Mouse (Mus musculus) MEL (cell line): ENCODE measurements at regions not wholly inside any gene's neighbourhood (a gene's known extent, or its start where the extent isn't known, plus 50 kb on each side); places are given as distances from the start of the nearest gene placed in this dataset.

Experiments
- DNase-seq: peaks from one replicate; pipeline ENCODE4 v3.0.0; 2011; ENCODE audit warnings: low read depth, low spot score
- H3K27ac ChIP-seq: 2 replicates; pipeline ENCODE4 v1.5.1; 2012; ENCODE audit warnings: low read depth, mild to moderate bottlenecking, control low read depth, low read length, moderate library complexity; ENCODE audit not compliant: control insufficient read depth
- H3K27me3 ChIP-seq, 2 experiments: fragments of 150-350 bp in 1 of 2; sonication (generic) in 1 of 2; 2 replicates each; pipeline ENCODE4 v1.6.1; 2012; ENCODE audit warnings: low read length in 2 of 2, mild to moderate bottlenecking in 2 of 2, improper control_type of control experiment in 1 of 2, moderate library complexity in 1 of 2; ENCODE audit not compliant: insufficient read depth in 2 of 2, control insufficient read depth in 1 of 2
- H3K36me3 ChIP-seq, 2 experiments: 2 replicates each; pipeline ENCODE4 v1.6.1; 2012 to 2014; ENCODE audit warnings: low read length in 2 of 2, improper control_type of control experiment in 1 of 2, inconsistent platforms in 1 of 2, mild to moderate bottlenecking in 1 of 2; ENCODE audit not compliant: insufficient read depth in 2 of 2, control insufficient read depth in 1 of 2
- H3K4me1 ChIP-seq, 2 experiments: fragments of 150-350 bp in 1 of 2; sonication (generic) in 1 of 2; 2 replicates each; pipeline ENCODE4 v1.6.1; 2012; ENCODE audit warnings: low read length in 2 of 2, improper control_type of control experiment in 1 of 2, mild to moderate bottlenecking in 1 of 2; ENCODE audit not compliant: insufficient read depth in 2 of 2, control insufficient read depth in 1 of 2
- H3K4me3 ChIP-seq, 2 experiments: fragments of 150-350 bp in 1 of 2; sonication (generic) in 1 of 2; 2 replicates each; pipeline ENCODE4 v1.5.1; 2012; ENCODE audit warnings: low read depth in 2 of 2, low read length in 2 of 2, mild to moderate bottlenecking in 2 of 2, moderate library complexity in 2 of 2, control low read depth in 1 of 2, improper control_type of control experiment in 1 of 2; ENCODE audit not compliant: control insufficient read depth in 1 of 2, insufficient read depth in 1 of 2
- H3K79me2 ChIP-seq: 2 replicates; pipeline ENCODE4 v1.6.1; 2012; ENCODE audit warnings: mild to moderate bottlenecking, low read length, moderate library complexity; ENCODE audit not compliant: control insufficient read depth, poor library complexity, insufficient read depth
- H3K9ac ChIP-seq: 2 replicates; pipeline ENCODE4 v1.6.1; 2012; ENCODE audit warnings: low read depth, mild to moderate bottlenecking, control low read depth, low read length, moderate library complexity; ENCODE audit not compliant: control insufficient read depth, poor library complexity, severe bottlenecking
- H3K9me3 ChIP-seq: fragments of 150-350 bp; sonication (generic); replicated peaks from 2 replicates; pipeline ENCODE4 v1.6.1; 2012; ENCODE audit warnings: mild to moderate bottlenecking, low read length, improper control_type of control experiment, moderate library complexity; ENCODE audit not compliant: insufficient read depth
- CHD1 ChIP-seq: IDR thresholded peaks from 2 replicates; pipeline ENCODE4 v1.6.1; 2012; ENCODE audit warnings: low read depth, mild to moderate bottlenecking, inconsistent platforms, low read length, improper control_type of control experiment
- CHD2 ChIP-seq: IDR thresholded peaks from 2 replicates; pipeline ENCODE4 v1.6.1; 2011; ENCODE audit warnings: low read length, improper control_type of control experiment
- CTCF ChIP-seq, 3 experiments: IDR thresholded peaks in 2 of 3; conservative IDR thresholded peaks in 1 of 3; 2 replicates each; pipeline ENCODE4 v1.5.1; 2011 to 2012; ENCODE audit warnings: low read length in 3 of 3, low read depth in 2 of 3, mild to moderate bottlenecking in 2 of 3, improper control_type of control experiment in 1 of 3, inconsistent platforms in 1 of 3, mixed read lengths in 1 of 3, moderate library complexity in 1 of 3; ENCODE audit not compliant: control insufficient read depth in 1 of 3, insufficient read depth in 1 of 3, poor library complexity in 1 of 3, severe bottlenecking in 1 of 3
- ELF1 ChIP-seq: IDR thresholded peaks from 2 replicates; pipeline ENCODE4 v1.6.1; 2014; ENCODE audit warnings: low read depth, mild to moderate bottlenecking, inconsistent platforms, low read length, improper control_type of control experiment, moderate library complexity
- ETS1 ChIP-seq: IDR thresholded peaks from 2 replicates; pipeline ENCODE4 v1.6.1; 2012; ENCODE audit warnings: low read depth, mild to moderate bottlenecking, inconsistent platforms, low read length, improper control_type of control experiment, moderate library complexity
- GABPA ChIP-seq: IDR thresholded peaks from 2 replicates; pipeline ENCODE4 v1.6.1; 2012; ENCODE audit warnings: low read depth, mild to moderate bottlenecking, inconsistent platforms, low read length, improper control_type of control experiment, moderate library complexity
- HCFC1 ChIP-seq: IDR thresholded peaks from 2 replicates; pipeline ENCODE4 v1.6.1; 2012; ENCODE audit warnings: low read depth, mild to moderate bottlenecking, inconsistent platforms, low read length, improper control_type of control experiment, moderate library complexity
- JUND ChIP-seq: IDR thresholded peaks from 2 replicates; pipeline ENCODE4 v1.6.1; 2011; ENCODE audit warnings: low read depth, mild to moderate bottlenecking, improper control_type of control experiment, low read length
- KAT2A ChIP-seq: conservative IDR thresholded peaks from 2 replicates; pipeline ENCODE4 v1.6.1; 2012; ENCODE audit warnings: low read depth, low read length, improper control_type of control experiment, inconsistent platforms
- MAFK ChIP-seq: IDR thresholded peaks from 2 replicates; pipeline ENCODE4 v1.6.1; 2011; ENCODE audit warnings: low read depth, mild to moderate bottlenecking, low read length, improper control_type of control experiment, borderline replicate concordance
- MAX ChIP-seq: IDR thresholded peaks from 2 replicates; pipeline ENCODE4 v1.6.1; 2011; ENCODE audit warnings: low read length, improper control_type of control experiment
- POLR2AphosphoS2 ChIP-seq: IDR thresholded peaks from 2 replicates; pipeline ENCODE4 v1.6.1; 2011; ENCODE audit warnings: low read length, improper control_type of control experiment
- RAD21 ChIP-seq: IDR thresholded peaks from 2 replicates; pipeline ENCODE4 v1.6.1; 2011; ENCODE audit warnings: mild to moderate bottlenecking, low read depth, low read length, improper control_type of control experiment
- RCOR1 ChIP-seq: IDR thresholded peaks from 2 replicates; pipeline ENCODE4 v1.6.1; 2012; ENCODE audit warnings: low read depth, mild to moderate bottlenecking, inconsistent platforms, low read length, improper control_type of control experiment
- SIN3A ChIP-seq: IDR thresholded peaks from 2 replicates; pipeline ENCODE4 v1.6.1; 2012; ENCODE audit warnings: low read length, improper control_type of control experiment, inconsistent platforms
- SMC3 ChIP-seq: IDR thresholded peaks from 2 replicates; pipeline ENCODE4 v1.6.1; 2011; ENCODE audit warnings: low read depth, low read length, improper control_type of control experiment
- TAL1 ChIP-seq: IDR thresholded peaks from 2 replicates; pipeline ENCODE4 v1.6.1; 2012; ENCODE audit warnings: mild to moderate bottlenecking, inconsistent platforms, low read length, moderate library complexity, mixed read lengths
- UBTF ChIP-seq: IDR thresholded peaks from 2 replicates; pipeline ENCODE4 v1.6.1; 2012; ENCODE audit warnings: low read depth, mild to moderate bottlenecking, inconsistent platforms, low read length, improper control_type of control experiment, moderate library complexity, borderline replicate concordance; ENCODE audit not compliant: insufficient read depth
- USF2 ChIP-seq, 2 experiments: IDR thresholded peaks; 2 replicates each; pipeline ENCODE4 v1.6.1; 2011 to 2012; ENCODE audit warnings: improper control_type of control experiment in 2 of 2, low read length in 2 of 2, borderline replicate concordance in 1 of 2, inconsistent platforms in 1 of 2, low read depth in 1 of 2, mild to moderate bottlenecking in 1 of 2; ENCODE audit not compliant: insufficient read depth in 1 of 2
- ZC3H11A ChIP-seq: IDR thresholded peaks from 2 replicates; pipeline ENCODE4 v1.6.1; 2012; ENCODE audit warnings: low read depth, mild to moderate bottlenecking, inconsistent platforms, low read length, improper control_type of control experiment
- ZNF384 ChIP-seq: IDR thresholded peaks from 2 replicates; pipeline ENCODE4 v1.6.1; 2012; ENCODE audit warnings: low read depth, mild to moderate bottlenecking, inconsistent platforms, low read length, improper control_type of control experiment

GRCm38 (mm10) chr5:74794726-74795125, 92.0 kb upstream of the Lnx1 start:
- no peak overlapping the region for H3K27ac ChIP-seq
- peaks cover 0 to 8% of the 10 kb centered on the region in 2 experiments for H3K27me3 ChIP-seq
- H3K79me2 ChIP-seq: no peaks in the 10 kb centered on the region
- no peaks in the 10 kb centered on the region for H3K9me3 ChIP-seq
- H3K9ac ChIP-seq: no peak overlapping the region
- H3K4me3 ChIP-seq: no peak overlapping the region
- TF ChIP-seq POLR2AphosphoS2: no peak
- no peak for TF ChIP-seq MAFK
- no peak for TF ChIP-seq SMC3
- no peak for TF ChIP-seq ETS1
- no peak for TF ChIP-seq GABPA
- TF ChIP-seq RCOR1: no peak
- TF ChIP-seq UBTF: no peak
- no peak for TF ChIP-seq RAD21
- TF ChIP-seq ELF1: no peak
- no peak for TF ChIP-seq TAL1
- no peak for TF ChIP-seq MAX
- no peak for TF ChIP-seq SIN3A
- no peaks in the 10 kb centered on the region for H3K4me1 ChIP-seq
- no peaks in the 10 kb centered on the region for H3K36me3 ChIP-seq
- no peak for DNase-seq

GRCm38 (mm10) chr5:74793431-74793830, 90.7 kb upstream of the Lnx1 start:
- H3K9me3 ChIP-seq: no peaks in the 10 kb centered on the region
- peaks cover 0 to 6% of the 10 kb centered on the region in 2 experiments; a peak in 3 of 4 replicates for H3K27me3 ChIP-seq
- H3K27ac ChIP-seq: no peak overlapping the region
- peak; percentile 3 for DNase-seq
- no peaks in the 10 kb centered on the region for H3K79me2 ChIP-seq
- H3K9ac ChIP-seq: no peak overlapping the region
- H3K4me3 ChIP-seq: no peak overlapping the region
- no peaks in the 10 kb centered on the region for H3K4me1 ChIP-seq
- H3K36me3 ChIP-seq: no peaks in the 10 kb centered on the region
- TF ChIP-seq ZC3H11A: no peak
- TF ChIP-seq CHD2: no peak
- TF ChIP-seq KAT2A: no peak
- TF ChIP-seq CHD1: no peak
- no peak for TF ChIP-seq CTCF (IDR thresholded peaks at IDR 0.05 in 2 of 3, conservative IDR thresholded peaks at IDR 0.05 in 1 of 3; ENCODE audit: control insufficient read depth in 1 of 3, insufficient read depth in 1 of 3, low read depth in 2 of 3, low read length in 3 of 3, poor library complexity in 1 of 3, severe bottlenecking in 1 of 3)
- TF ChIP-seq JUND: 0 out of 2 replicates have a peak, but pooled peaks have one; percentile 51
- peak; percentile 86 for TF ChIP-seq ZNF384
- no peak for TF ChIP-seq SMC3
- TF ChIP-seq USF2 (IDR thresholded peaks at IDR 0.05; ENCODE audit: borderline replicate concordance in 1 of 2, insufficient read depth in 1 of 2, low read depth in 1 of 2, low read length in 2 of 2): no peak
- no peak for TF ChIP-seq POLR2AphosphoS2
- TF ChIP-seq RAD21: no peak
- no peak for TF ChIP-seq MAFK
- no peak for TF ChIP-seq HCFC1
- TF ChIP-seq, all 39 proteins: peak for 2
